Mouse (Mus musculus): Measurements from ENCODE around the gene Flot1.

GRCm38 (mm10) chr17:35832400-35833238, 9.6 kb downstream of the Flot1 start:
- TF ChIP-seq CTCF (IDR thresholded peaks at IDR 0.05; ENCODE audit: low read depth, low read length) (no peak), TAL1 (conservative IDR thresholded peaks at IDR 0.05; ENCODE audit: low read depth, low read length) (no peak), GATA2 (IDR thresholded peaks at IDR 0.05; ENCODE audit: borderline replicate concordance, low read depth, low read length) (no peak)

All from G1E (cell line).